Mouse (Mus musculus) cortical plate, adult 2 months (tissue): ENCODE data around the gene Kctd21.

ENCODE experiments used
- CTCF ChIP-seq: fragments of 200-500 bp; IDR thresholded peaks from 2 replicates; pipeline ENCODE4 v1.5.1; 2011; ENCODE audit warnings: mild to moderate bottlenecking, control low read depth, low read length; ENCODE audit not compliant: insufficient read depth; ENCODE audit errors: extremely low read depth
- POLR2A ChIP-seq: fragments of 200-500 bp; IDR thresholded peaks from 2 replicates; pipeline ENCODE4 v1.6.1; 2011; ENCODE audit warnings: mild to moderate bottlenecking, low read length, control low read depth; ENCODE audit not compliant: insufficient read depth; ENCODE audit errors: extremely low read depth

DNA sequence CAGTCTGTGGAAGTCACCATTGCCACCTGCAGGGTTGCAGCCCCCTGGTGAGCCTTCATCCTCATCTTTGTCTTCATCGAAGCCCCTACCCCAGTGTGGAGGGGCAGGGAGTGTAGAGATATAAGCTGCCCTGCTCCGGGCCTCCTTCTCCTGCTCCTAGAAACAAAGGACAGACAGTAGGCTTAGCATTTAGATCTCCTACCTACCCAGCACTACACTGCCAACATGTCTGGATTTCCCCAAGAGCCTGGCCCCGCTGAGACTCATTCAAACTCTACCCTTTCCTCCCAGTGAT lies 21.8 kb upstream of the Kctd21 start:
- no peak for TF ChIP-seq CTCF
- no peak for TF ChIP-seq POLR2A
